Mouse (Mus musculus): ENCODE data around the gene Tead1. TPM values are rescaled to one million over a fixed set of nuclear protein-coding genes. Genes with fewer than 3 reads are reported as not detected.

The Tead1 gene
- total RNA-seq, 2 experiments from 2014 or later = 78.8 to 119 TPM

- no peak for DNase-seq
These were observed 6.9 kb downstream of the Tead1 start for GRCm38 (mm10) chr7:112685993-112686392.

- DNase-seq = no peak
These were observed 7.5 kb downstream of the Tead1 start for GRCm38 (mm10) chr7:112686586-112686985.

- DNase-seq = peak; percentile 33 to 55
These were observed 9.4 kb downstream of the Tead1 start for GRCm38 (mm10) chr7:112688425-112689001.

- DNase-seq = peak in 1 of 2 experiments; percentile 32
These were observed 12.0 kb downstream of the Tead1 start for GRCm38 (mm10) chr7:112690836-112691781.

- no peak for DNase-seq
These were observed 14.4 kb downstream of the Tead1 start for GRCm38 (mm10) chr7:112693566-112693965.

- no peak for DNase-seq
These were observed 17.7 kb downstream of the Tead1 start for GRCm38 (mm10) chr7:112696777-112697161.

GRCm38 (mm10) chr7:112697162-112697841 is 18.2 kb downstream of the Tead1 start:
- peak; percentile 57 to 71 for DNase-seq

GRCm38 (mm10) chr7:112700082-112700481 is 21.0 kb downstream of the Tead1 start:
- DNase-seq = no peak

- DNase-seq = peak in 1 of 2 experiments; percentile 50
These were observed 24.2 kb downstream of the Tead1 start for GRCm38 (mm10) chr7:112703341-112703740.

- DNase-seq = no peak
These were observed 26.8 kb downstream of the Tead1 start for GRCm38 (mm10) chr7:112705870-112706269.

GRCm38 (mm10) chr7:112706756-112707155 is 27.6 kb downstream of the Tead1 start:
- DNase-seq = peak in 1 of 2 experiments; percentile 29

GRCm38 (mm10) chr7:112710409-112711107 is 31.4 kb downstream of the Tead1 start:
- peak; percentile 60 to 66 for DNase-seq

- no peak for DNase-seq
These were observed 32.9 kb downstream of the Tead1 start for GRCm38 (mm10) chr7:112711977-112712376.

GRCm38 (mm10) chr7:112713509-112713908 is 34.4 kb downstream of the Tead1 start:
- DNase-seq = no peak

- DNase-seq = no peak
These were observed 35.7 kb downstream of the Tead1 start for GRCm38 (mm10) chr7:112714783-112715182.

- DNase-seq = no peak
These were observed 37.6 kb downstream of the Tead1 start for GRCm38 (mm10) chr7:112716701-112717100.

GRCm38 (mm10) chr7:112717676-112718075 is 38.6 kb downstream of the Tead1 start:
- peak; percentile 24 to 68 for DNase-seq

GRCm38 (mm10) chr7:112719394-112720142 is 40.5 kb downstream of the Tead1 start:
- no peak for DNase-seq

GRCm38 (mm10) chr7:112720143-112720988 is 41.2 kb downstream of the Tead1 start:
- DNase-seq = peak; percentile 82 to 86

GRCm38 (mm10) chr7:112720989-112721337 is 41.8 kb downstream of the Tead1 start:
- no peak for DNase-seq
